Mouse (Mus musculus) MEL (cell line): ENCODE data around the gene Tcf23. TPM values are rescaled to one million over a fixed set of nuclear protein-coding genes. Genes with fewer than 3 reads are reported as not detected.

ENCODE experiments used
- DNase-seq: peaks from one replicate; pipeline ENCODE4 v3.0.0; 2011; ENCODE audit warnings: low read depth, low spot score
- H3K27ac ChIP-seq: 2 replicates; pipeline ENCODE4 v1.5.1; 2012; ENCODE audit warnings: low read depth, mild to moderate bottlenecking, control low read depth, low read length, moderate library complexity; ENCODE audit not compliant: control insufficient read depth
- H3K27me3 ChIP-seq, 2 experiments: fragments of 150-350 bp in 1 of 2; sonication (generic) in 1 of 2; 2 replicates each; pipeline ENCODE4 v1.6.1; 2012; ENCODE audit warnings: low read length in 2 of 2, mild to moderate bottlenecking in 2 of 2, improper control_type of control experiment in 1 of 2, moderate library complexity in 1 of 2; ENCODE audit not compliant: insufficient read depth in 2 of 2, control insufficient read depth in 1 of 2
- H3K36me3 ChIP-seq, 2 experiments: 2 replicates each; pipeline ENCODE4 v1.6.1; 2012 to 2014; ENCODE audit warnings: low read length in 2 of 2, improper control_type of control experiment in 1 of 2, inconsistent platforms in 1 of 2, mild to moderate bottlenecking in 1 of 2; ENCODE audit not compliant: insufficient read depth in 2 of 2, control insufficient read depth in 1 of 2
- H3K4me1 ChIP-seq, 2 experiments: fragments of 150-350 bp in 1 of 2; sonication (generic) in 1 of 2; 2 replicates each; pipeline ENCODE4 v1.6.1; 2012; ENCODE audit warnings: low read length in 2 of 2, improper control_type of control experiment in 1 of 2, mild to moderate bottlenecking in 1 of 2; ENCODE audit not compliant: insufficient read depth in 2 of 2, control insufficient read depth in 1 of 2
- H3K4me3 ChIP-seq, 2 experiments: fragments of 150-350 bp in 1 of 2; sonication (generic) in 1 of 2; 2 replicates each; pipeline ENCODE4 v1.5.1; 2012; ENCODE audit warnings: low read depth in 2 of 2, low read length in 2 of 2, mild to moderate bottlenecking in 2 of 2, moderate library complexity in 2 of 2, control low read depth in 1 of 2, improper control_type of control experiment in 1 of 2; ENCODE audit not compliant: control insufficient read depth in 1 of 2, insufficient read depth in 1 of 2
- H3K79me2 ChIP-seq: 2 replicates; pipeline ENCODE4 v1.6.1; 2012; ENCODE audit warnings: mild to moderate bottlenecking, low read length, moderate library complexity; ENCODE audit not compliant: control insufficient read depth, poor library complexity, insufficient read depth
- H3K9ac ChIP-seq: 2 replicates; pipeline ENCODE4 v1.6.1; 2012; ENCODE audit warnings: low read depth, mild to moderate bottlenecking, control low read depth, low read length, moderate library complexity; ENCODE audit not compliant: control insufficient read depth, poor library complexity, severe bottlenecking
- H3K9me3 ChIP-seq: fragments of 150-350 bp; sonication (generic); replicated peaks from 2 replicates; pipeline ENCODE4 v1.6.1; 2012; ENCODE audit warnings: mild to moderate bottlenecking, low read length, improper control_type of control experiment, moderate library complexity; ENCODE audit not compliant: insufficient read depth
- GABPA ChIP-seq: IDR thresholded peaks from 2 replicates; pipeline ENCODE4 v1.6.1; 2012; ENCODE audit warnings: low read depth, mild to moderate bottlenecking, inconsistent platforms, low read length, improper control_type of control experiment, moderate library complexity
- GATA1 ChIP-seq: IDR thresholded peaks from 2 replicates; pipeline ENCODE4 v1.6.1; 2011; ENCODE audit warnings: low read depth, low read length, improper control_type of control experiment
- HCFC1 ChIP-seq: IDR thresholded peaks from 2 replicates; pipeline ENCODE4 v1.6.1; 2012; ENCODE audit warnings: low read depth, mild to moderate bottlenecking, inconsistent platforms, low read length, improper control_type of control experiment, moderate library complexity
- MAFK ChIP-seq: IDR thresholded peaks from 2 replicates; pipeline ENCODE4 v1.6.1; 2011; ENCODE audit warnings: low read depth, mild to moderate bottlenecking, low read length, improper control_type of control experiment, borderline replicate concordance
- MEF2A ChIP-seq: IDR thresholded peaks from 2 replicates; pipeline ENCODE4 v1.6.1; 2014; ENCODE audit warnings: low read depth, mild to moderate bottlenecking, inconsistent platforms, low read length, improper control_type of control experiment; ENCODE audit not compliant: poor library complexity, insufficient replicate concordance, severe bottlenecking; ENCODE audit errors: extremely low read depth
- POLR2A ChIP-seq, 2 experiments: IDR thresholded peaks; 2 replicates each; pipeline ENCODE4 v1.6.1; 2011 to 2012; ENCODE audit warnings: low read length in 2 of 2, mild to moderate bottlenecking in 2 of 2, control low read depth in 1 of 2, improper control_type of control experiment in 1 of 2, low read depth in 1 of 2, moderate library complexity in 1 of 2; ENCODE audit not compliant: control insufficient read depth in 1 of 2, insufficient read depth in 1 of 2, poor library complexity in 1 of 2
- RCOR1 ChIP-seq: IDR thresholded peaks from 2 replicates; pipeline ENCODE4 v1.6.1; 2012; ENCODE audit warnings: low read depth, mild to moderate bottlenecking, inconsistent platforms, low read length, improper control_type of control experiment
- TCF12 ChIP-seq: IDR thresholded peaks from 2 replicates; pipeline ENCODE4 v1.6.1; 2014; ENCODE audit warnings: low read depth, mild to moderate bottlenecking, inconsistent platforms, low read length, improper control_type of control experiment, moderate library complexity
- UBTF ChIP-seq: IDR thresholded peaks from 2 replicates; pipeline ENCODE4 v1.6.1; 2012; ENCODE audit warnings: low read depth, mild to moderate bottlenecking, inconsistent platforms, low read length, improper control_type of control experiment, moderate library complexity, borderline replicate concordance; ENCODE audit not compliant: insufficient read depth
- USF1 ChIP-seq: IDR thresholded peaks from 2 replicates; pipeline ENCODE4 v1.6.1; 2014; ENCODE audit warnings: low read depth, mild to moderate bottlenecking, inconsistent platforms, low read length, improper control_type of control experiment, moderate library complexity
- polyA plus RNA-seq, 2 experiments: library from polyadenylated mRNA; stranded (reverse) in 1 of 2; unstranded in 1 of 2; fragments of >175 nt in 1 of 2; fragments of >200 nt in 1 of 2; gene quantifications; 2 replicates each; pipeline versions ENCODE4 v1.2.1 to v1.2.4; 2012; ENCODE audit warnings: low replicate concordance in 2 of 2, low read depth in 1 of 2; ENCODE audit not compliant: insufficient read length in 2 of 2, insufficient read depth in 1 of 2, missing spikeins in 1 of 2
- total RNA-seq: library from RNA; depleted of rRNA; stranded (reverse); fragments of 300-350 nt; gene quantifications from 2 replicates; pipeline ENCODE4 v1.2.3, GENCODE M21; 2012

Tcf23 gene
- total and polyA plus RNA-seq, 3 experiments = 0.07 to 0.08 TPM; not detected in 1

DNA sequence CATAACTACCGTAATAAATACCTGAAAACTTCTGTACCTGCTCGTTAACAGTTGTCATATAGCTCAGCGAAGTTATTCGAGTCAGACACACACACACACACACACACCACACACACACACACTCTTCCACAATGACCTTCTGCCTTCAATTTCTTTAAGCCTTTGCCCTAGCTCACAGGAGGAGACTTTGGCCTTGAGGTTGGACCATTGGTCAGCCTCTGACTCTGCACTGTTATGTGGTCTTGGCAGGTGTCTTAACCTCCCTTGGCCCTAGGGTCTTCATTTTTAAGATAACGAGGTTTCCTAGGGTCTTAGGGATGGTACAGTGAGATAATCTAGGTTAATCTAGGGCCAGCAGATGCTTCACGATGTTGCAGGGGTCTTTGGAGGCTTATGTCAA is 24.1 kb upstream of the Tcf23 start:
- no peak overlapping the region for H3K9ac ChIP-seq
- no peak overlapping the region for H3K4me3 ChIP-seq
- peaks cover 0 to 4% of the 10 kb centered on the region in 2 experiments; a peak in 2 of 4 replicates for H3K36me3 ChIP-seq
- DNase-seq = no peak
- no peak for TF ChIP-seq MEF2A
- TF ChIP-seq UBTF = no peak
- TF ChIP-seq GABPA = no peak
- no peaks in the 10 kb centered on the region for H3K9me3 ChIP-seq
- H3K4me1 ChIP-seq = peaks cover 0 to 6% of the 10 kb centered on the region in 2 experiments; a peak in 3 of 4 replicates
- no peaks in the 10 kb centered on the region; a peak in 1 of 4 replicates for H3K27me3 ChIP-seq
- H3K27ac ChIP-seq = no peak overlapping the region
- no peaks in the 10 kb centered on the region for H3K79me2 ChIP-seq

DNA sequence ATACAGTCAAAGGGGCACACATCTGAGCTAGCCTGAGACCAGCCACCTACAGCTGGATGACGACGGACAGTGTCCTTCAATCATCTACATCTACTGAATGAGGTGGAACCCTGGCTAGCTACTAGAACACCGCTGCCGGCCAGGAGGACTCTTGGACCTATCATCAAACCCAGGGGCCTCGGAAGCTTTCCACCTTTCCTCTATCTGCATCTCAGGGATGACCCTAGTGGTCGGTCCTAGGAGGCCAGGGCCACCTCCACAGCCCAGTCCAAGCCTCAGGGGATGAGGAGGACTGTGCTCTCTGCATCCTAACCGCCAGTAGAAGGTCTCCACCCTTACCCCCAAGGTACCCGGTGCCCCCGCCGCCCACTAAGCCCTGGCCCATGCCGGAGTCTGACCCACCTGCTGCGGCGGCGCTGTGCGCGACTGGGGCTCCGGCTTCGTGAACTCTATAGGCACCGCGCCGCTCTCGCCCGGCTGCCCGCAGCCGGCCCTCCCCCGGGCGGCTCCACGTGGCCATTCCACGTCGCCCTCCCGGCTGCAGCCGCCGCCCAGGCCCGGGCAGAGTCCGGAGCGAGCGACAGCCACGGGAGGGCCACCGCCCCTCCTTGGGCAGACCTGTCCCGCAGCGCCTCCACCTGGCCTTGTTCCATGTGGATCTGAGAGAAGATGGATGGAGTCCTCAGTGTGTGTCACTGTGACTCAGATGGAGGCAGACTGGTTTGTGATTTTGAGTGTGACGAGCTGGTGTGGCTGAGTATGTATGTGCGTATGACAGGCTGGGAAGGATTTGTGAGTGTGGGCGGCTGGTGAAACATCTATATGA is 23.3 kb upstream of the Tcf23 start, which contains the start of gene Cgref1:
Cgref1 (minus strand) TSS at position 636 of the 826 bp plus-strand sequence.
- H3K79me2 ChIP-seq = peaks cover 2% of the 10 kb centered on the region; the same call in 1 of the 2 replicates
- no peak for DNase-seq

DNA sequence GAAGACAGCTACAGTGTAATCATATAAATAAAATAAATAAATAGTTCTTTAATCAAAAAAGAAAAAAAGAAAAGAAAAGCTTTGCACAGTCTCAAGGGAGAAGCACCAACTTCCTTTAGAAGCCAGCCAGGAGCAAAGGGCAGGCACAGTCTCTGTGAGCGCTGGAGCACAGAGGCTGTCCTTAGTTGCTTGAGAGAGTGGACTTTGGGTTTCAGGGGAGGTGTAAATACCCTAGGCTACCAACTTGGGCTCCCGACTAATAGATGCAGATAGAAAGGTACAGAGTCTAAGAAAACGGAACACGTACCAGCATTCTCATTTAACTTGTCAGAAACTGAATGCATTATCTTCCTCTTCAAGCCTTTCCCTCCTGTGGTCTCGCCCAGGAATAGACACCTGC is 19.8 kb upstream of the Tcf23 start:
- Histone ChIP-seq H3K79me2 (peaks cover 3% of the 10 kb centered on the region; the same call in 1 of the 2 replicates), H3K27me3 (no peaks in the 10 kb centered on the region), H3K4me1 (peaks cover 2 to 14% of the 10 kb centered on the region in 2 experiments; a peak in 3 of 4 replicates), H3K4me3 (no peak overlapping the region), H3K36me3 (peaks cover 0 to 7% of the 10 kb centered on the region in 2 experiments; a peak in 2 of 4 replicates), H3K9ac (no peak overlapping the region), H3K27ac (no peak overlapping the region), H3K9me3 (no peaks in the 10 kb centered on the region)
- DNase-seq = peak; percentile 32
- TF ChIP-seq MAFK (no peak), USF1 (0 out of 2 replicates have a peak, but pooled peaks have one; percentile 8)

More for the DNA sequence above, 23.3 kb upstream of the Tcf23 start, which contains the start of gene Cgref1:
- Histone ChIP-seq H3K9ac (no peak within 1 kb of the TSS), H3K36me3 (peaks cover 0 to 5% of the 10 kb centered on the region in 2 experiments; a peak in 2 of 4 replicates), H3K27me3 (no peaks in the 10 kb centered on the region), H3K4me1 (peaks cover 0 to 9% of the 10 kb centered on the region in 2 experiments; a peak in 3 of 4 replicates), H3K27ac (no peak within 1 kb of the TSS), H3K9me3 (no peaks in the 10 kb centered on the region), H3K4me3 (no peak within 1 kb of the TSS)
- TF ChIP-seq RCOR1 (no peak), HCFC1 (no peak), TCF12 (no peak), GATA1 (no peak), UBTF (no peak), POLR2A (IDR thresholded peaks at IDR 0.05; ENCODE audit: control insufficient read depth in 1 of 2, insufficient read depth in 1 of 2, low read depth in 1 of 2, low read length in 2 of 2, poor library complexity in 1 of 2) (no peak)
